Mouse (Mus musculus): ENCODE measurements around the gene Mfsd9. TPM values are rescaled to one million over a fixed set of nuclear protein-coding genes. Genes with fewer than 3 reads are reported as not detected.

Gene Mfsd9
- polyA plus RNA-seq (2012; rRNA removed; ENCODE audit: low replicate concordance), result 7.0 and 10.0 TPM in 2 replicates

DNA sequence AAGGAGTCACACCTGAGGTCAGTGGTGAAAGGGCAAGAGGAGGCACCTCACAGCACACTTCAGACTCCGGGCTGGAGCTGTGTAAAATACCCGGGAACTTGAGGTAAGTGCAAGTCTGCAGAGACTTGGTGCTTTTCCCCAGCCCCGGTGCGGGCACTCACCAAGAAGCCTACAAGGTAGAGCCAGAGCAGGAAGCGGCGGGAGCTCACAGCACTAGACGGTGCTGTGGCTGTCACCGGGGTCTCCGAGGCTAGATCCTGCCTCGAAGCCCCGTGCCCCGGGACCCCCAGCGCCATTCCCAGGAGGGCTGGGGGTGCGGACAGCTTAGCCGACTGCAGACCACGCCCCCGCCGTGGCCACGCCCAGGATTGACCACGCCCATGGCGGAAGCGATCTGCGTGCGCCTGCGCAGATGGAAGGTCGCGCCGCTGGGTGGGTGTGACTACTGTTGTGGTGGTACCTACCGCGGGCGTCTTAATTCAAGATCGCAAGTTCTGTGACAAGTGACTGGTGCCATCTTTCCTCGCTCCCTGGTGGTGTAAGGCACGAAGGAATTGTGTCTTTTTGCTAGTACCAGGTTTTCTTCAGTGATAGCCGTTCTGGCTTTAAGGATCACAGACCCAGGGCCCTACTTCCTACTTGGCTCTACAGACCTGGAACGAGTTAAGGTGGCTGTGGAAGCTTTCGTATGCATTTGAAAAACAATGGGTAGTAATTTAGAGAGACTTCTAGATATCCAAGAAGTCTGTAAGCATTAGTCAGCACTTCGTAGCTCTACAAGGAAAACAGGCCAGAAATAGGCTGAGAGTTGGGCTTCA lies at the start of gene Mfsd9:
Mfsd9 (minus strand) TSS at position 364 of the 818 bp plus-strand sequence.

GRCm38 (mm10) chr1:40805351-40805750 lies 14.9 kb upstream of the Mfsd9 start, which contains the start of gene Tmem182:
Gene Tmem182 (plus strand): TSS chr1:40805601.

Other genes with a start within 250 kb of the Mfsd9 start
- 0.23 and 9.5 TPM in 2 replicates for gene Slc9a4, start 210.6 kb downstream of the Mfsd9 start, polyA plus RNA-seq (2012; rRNA removed; ENCODE audit: low replicate concordance)
- 72.3 and 118 TPM in 2 replicates for gene Slc9a2, start 110.1 kb downstream of the Mfsd9 start, polyA plus RNA-seq (2012; rRNA removed; ENCODE audit: low replicate concordance)
- gene Tmem182, start 14.9 kb upstream of the Mfsd9 start, polyA plus RNA-seq (2012; rRNA removed; ENCODE audit: low replicate concordance), result 0.07 TPM in 1 of 2 replicates, not detected in the other